Mouse (Mus musculus): ENCODE data around the gene Gemin8.

DNA sequence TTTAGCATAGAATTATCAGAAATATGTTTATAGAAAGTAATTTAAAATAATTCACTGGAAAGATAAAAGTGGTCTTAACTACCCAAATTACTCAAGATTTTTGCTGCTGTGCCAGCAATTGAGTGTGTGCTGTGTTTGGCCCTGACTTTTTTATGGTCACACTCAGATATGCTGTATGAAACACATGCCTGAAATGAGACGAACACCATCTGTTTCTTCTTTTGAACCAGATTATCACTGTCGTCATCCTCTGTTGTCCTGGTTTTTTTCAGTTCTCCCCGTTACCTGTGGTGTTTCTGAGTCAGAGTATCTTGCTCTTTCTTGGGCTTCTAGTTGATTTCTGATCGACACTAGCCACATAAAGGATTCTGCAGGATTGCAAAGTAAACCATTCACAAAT, 1.8 kb downstream of the Gemin8 start:
- no peak for TF ChIP-seq CTCF (IDR thresholded peaks at IDR 0.05; ENCODE audit: low read depth)
- TF ChIP-seq EP300 (IDR thresholded peaks at IDR 0.05; ENCODE audit: low read depth) = no peak

Data from heart, postnatal 0 days (tissue).